22 mouse cellular contexts compared by ENCODE assay signal in genomic region chr17:47204470-47205162, GRCm38 (mm10).
DNase-seq lines count a peak whose midpoint lies in the region; ATAC-seq and TF ChIP-seq lines count a peak whose summit lies in the region.
"Had no signal": no experiment of that assay in that cellular context is flagged by ENCODE, and none has a peak within 500 bp of the region (broad histone marks: within the 10 kb centered on the region; RNA-seq: fewer than 3 reads in every experiment).

No protein-coding gene starts in this region.

- no peak overlapping the region for H3K4me2 ChIP-seq in embryonic facial prominence, embryonic 12.5 days (replicated peaks)
- H3K4me2 ChIP-seq in forebrain, postnatal 0 days (ENCODE audit: low read depth): no peak overlapping the region
- H3K4me2 ChIP-seq: liver, embryonic 13.5 days; lung, embryonic 15.5 days had no signal

- intact Hi-C loops in left cerebral cortex, postnatal 36 days (cut with DNase I): no loop called here

- H3K27ac ChIP-seq in embryonic facial prominence, embryonic 12.5 days: 0 out of 2 replicates have a peak overlapping the region, but pooled peaks have one; percentile 4
- H3K27ac ChIP-seq in embryonic facial prominence, embryonic 10.5 days (replicated peaks): no peak overlapping the region
- H3K27ac ChIP-seq in ES-Bruce4 (ENCODE audit: insufficient read depth, low read length): no peak overlapping the region
- H3K27ac ChIP-seq in forebrain, postnatal 0 days (ENCODE audit: low read depth, low read length): no peak overlapping the region
- H3K27ac ChIP-seq: hindbrain, embryonic 10.5 days; liver, embryonic 13.5 days; lung, embryonic 15.5 days; stomach, postnatal 0 days had no signal

- H3K4me1 ChIP-seq in embryonic facial prominence, embryonic 12.5 days: 0 out of 2 replicates have a peak, but pooled peaks cover 12% of the 10 kb centered on the region
- peaks cover 20% of the 10 kb centered on the region for H3K4me1 ChIP-seq in embryonic facial prominence, embryonic 10.5 days
- H3K4me1 ChIP-seq in ES-Bruce4 (ENCODE audit: control insufficient read depth, insufficient read depth, low read length): peaks cover 22% of the 10 kb centered on the region
- H3K4me1 ChIP-seq in forebrain, postnatal 0 days (ENCODE audit: insufficient read depth): no peaks in the 10 kb centered on the region

- TF ChIP-seq CTCF in ES-Bruce4 (IDR thresholded peaks at IDR 0.05; ENCODE audit: low read depth, low read length): no peak
- no peak for TF ChIP-seq CTCF in forebrain, postnatal 0 days (IDR thresholded peaks at IDR 0.05; ENCODE audit: low read depth)

- no peak overlapping the region for H3K4me3 ChIP-seq in embryonic facial prominence, embryonic 12.5 days
- no peak overlapping the region for H3K4me3 ChIP-seq in embryonic facial prominence, embryonic 10.5 days
- H3K4me3 ChIP-seq in ES-Bruce4 (ENCODE audit: low read depth, low read length): peak overlapping the region; percentile 26; the same call in 1 of the 2 replicates
- no peak overlapping the region for H3K4me3 ChIP-seq in forebrain, postnatal 0 days (ENCODE audit: low read depth, low read length)
- H3K4me3 ChIP-seq: erythroblast, embryonic 14.5 days; heart, embryonic 10.5 days; hindbrain, embryonic 10.5 days; liver, embryonic 13.5 days; lung, embryonic 15.5 days had no signal

- 80% methylated on average over 7 of the region's 7 CpGs for WGBS in embryonic facial prominence, embryonic 12.5 days
- 81% methylated on average over 7 of the region's 7 CpGs for WGBS in embryonic facial prominence, embryonic 10.5 days
- WGBS in forebrain, postnatal 0 days: 78% methylated on average over 7 of the region's 7 CpGs

- no peaks in the 10 kb centered on the region for H3K27me3 ChIP-seq in embryonic facial prominence, embryonic 12.5 days
- no peaks in the 10 kb centered on the region for H3K27me3 ChIP-seq in embryonic facial prominence, embryonic 10.5 days (replicated peaks; ENCODE audit: low read depth, poor library complexity, severe bottlenecking)
- no peaks in the 10 kb centered on the region for H3K27me3 ChIP-seq in ES-Bruce4 (ENCODE audit: control insufficient read depth, insufficient read depth, low read length, poor library complexity, severe bottlenecking)
- H3K27me3 ChIP-seq in forebrain, postnatal 0 days (ENCODE audit: insufficient read depth, low read length): no peaks in the 10 kb centered on the region
- H3K27me3 ChIP-seq: liver, embryonic 13.5 days; lung, embryonic 15.5 days; megakaryocyte, embryonic 14.5 days had no signal

- H3K36me3 ChIP-seq in embryonic facial prominence, embryonic 12.5 days: no peaks in the 10 kb centered on the region
- peaks cover 3% of the 10 kb centered on the region; the same call in 1 of the 2 replicates for H3K36me3 ChIP-seq in embryonic facial prominence, embryonic 10.5 days (replicated peaks)
- H3K36me3 ChIP-seq in ES-Bruce4 (ENCODE audit: control insufficient read depth, insufficient read depth, low read length, poor library complexity, severe bottlenecking): no peaks in the 10 kb centered on the region
- H3K36me3 ChIP-seq in forebrain, postnatal 0 days (ENCODE audit: insufficient read depth): 0 out of 2 replicates have a peak, but pooled peaks cover 5% of the 10 kb centered on the region
- H3K36me3 ChIP-seq: heart, embryonic 10.5 days; hindbrain, embryonic 10.5 days; liver, embryonic 13.5 days; lung, embryonic 15.5 days had no signal

- no peak for TF ChIP-seq EP300 in ES-Bruce4 (IDR thresholded peaks at IDR 0.05; ENCODE audit: insufficient read depth, low read depth, low read length)

- no peak for TF ChIP-seq POLR2A in ES-Bruce4 (IDR thresholded peaks at IDR 0.05; ENCODE audit: insufficient read depth, low read length)

- no peak overlapping the region for H3K9ac ChIP-seq in embryonic facial prominence, embryonic 12.5 days
- no peak overlapping the region for H3K9ac ChIP-seq in ES-Bruce4 (ENCODE audit: low read depth, poor library complexity, severe bottlenecking)
- H3K9ac ChIP-seq in forebrain, postnatal 0 days: no peak overlapping the region
- H3K9ac ChIP-seq: liver, embryonic 13.5 days; lung, embryonic 15.5 days had no signal

- ATAC-seq in embryonic facial prominence, embryonic 12.5 days (ENCODE audit: insufficient number of reproducible peaks, insufficient read depth, low FRiP score, low TSS enrichment): no peak
- peak; percentile 70 for ATAC-seq in common myeloid progenitor, adult 5-6 weeks (replicated peaks; ENCODE audit: low read depth, poor library complexity, severe bottlenecking)
- ATAC-seq in forebrain, postnatal 0 days: no peak
- ATAC-seq: forebrain, embryonic 14.5 days had no signal

- no peaks in the 10 kb centered on the region for H3K9me3 ChIP-seq in embryonic facial prominence, embryonic 12.5 days
- no peaks in the 10 kb centered on the region for H3K9me3 ChIP-seq in embryonic facial prominence, embryonic 10.5 days
- H3K9me3 ChIP-seq in ES-Bruce4 (replicated peaks; ENCODE audit: control insufficient read depth, insufficient read depth, low read length, poor library complexity, severe bottlenecking): no peaks in the 10 kb centered on the region
- no peaks in the 10 kb centered on the region for H3K9me3 ChIP-seq in forebrain, postnatal 0 days (ENCODE audit: low read length)
- H3K9me3 ChIP-seq: heart, embryonic 10.5 days; hindbrain, embryonic 10.5 days; liver, embryonic 13.5 days; lung, embryonic 15.5 days; megakaryocyte, embryonic 14.5 days had no signal

- DNase-seq in embryonic facial prominence, embryonic 10.5 days (ENCODE audit: low spot score): no peak
- peak; percentile 20 for DNase-seq in naive thymus-derived CD4-positive, alpha-beta T cell, adult 2 months (ENCODE audit: low read depth)
- no peak for DNase-seq in left cerebral cortex, postnatal 36 days (ENCODE audit: low spot score in 2 of 2)
- DNase-seq in forebrain, postnatal 0 days: no peak
- no peak for DNase-seq in kidney, adult 11 months
- DNase-seq: adrenal gland, postnatal 36 days; cerebellum, adult 11-12 months; cerebellum, postnatal 36 days; gastrocnemius, postnatal 25 days; kidney, adult 9 months; kidney, postnatal 25 days; liver, embryonic 13.5 days had no signal
